Mouse (Mus musculus) mouse embryonic stem cell (cell line): ENCODE results near the gene Ndufs7.

Source experiments
- in situ Hi-C, 2 experiments: fragments of 300-500 bp; cut with MboI; formaldehyde crosslinking; loops; 1 replicate in 1 of 2; 3 replicates in 1 of 2; pipeline ENCODE4 v1.14.3; 2019 to 2020; ENCODE audit warnings: low sequenced_read_pairs in 2 of 2, low pct_unique_long_range_greater_than_20kb in 1 of 2, mixed read lengths in 1 of 2; ENCODE audit not compliant: unreplicated experiment in 1 of 2

Gene Ndufs7

DNA sequence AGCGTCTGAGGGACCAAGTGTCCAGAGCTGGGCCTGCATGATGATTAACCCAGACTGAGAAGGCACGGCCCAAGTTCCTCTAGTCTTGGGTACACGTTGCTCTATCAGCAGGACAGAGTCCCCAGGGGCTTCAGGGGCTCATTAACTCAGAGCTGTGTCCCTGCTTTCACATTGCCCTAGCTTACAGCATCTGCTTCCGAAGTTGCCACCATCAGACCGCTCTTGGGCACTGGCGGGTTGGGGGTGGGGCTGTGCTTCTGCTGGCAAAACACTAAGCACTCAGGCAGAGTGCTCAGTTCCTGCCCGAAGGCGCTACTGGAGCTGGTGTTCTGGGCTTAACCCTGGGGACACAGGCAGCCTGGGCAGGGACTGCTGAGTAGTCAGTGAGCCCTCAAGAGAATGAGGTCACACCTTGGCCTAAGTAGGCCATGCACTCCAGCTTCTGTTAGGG lies 33.0 kb downstream of the Ndufs7 start:
- in situ Hi-C loops = no loop called here

DNA sequence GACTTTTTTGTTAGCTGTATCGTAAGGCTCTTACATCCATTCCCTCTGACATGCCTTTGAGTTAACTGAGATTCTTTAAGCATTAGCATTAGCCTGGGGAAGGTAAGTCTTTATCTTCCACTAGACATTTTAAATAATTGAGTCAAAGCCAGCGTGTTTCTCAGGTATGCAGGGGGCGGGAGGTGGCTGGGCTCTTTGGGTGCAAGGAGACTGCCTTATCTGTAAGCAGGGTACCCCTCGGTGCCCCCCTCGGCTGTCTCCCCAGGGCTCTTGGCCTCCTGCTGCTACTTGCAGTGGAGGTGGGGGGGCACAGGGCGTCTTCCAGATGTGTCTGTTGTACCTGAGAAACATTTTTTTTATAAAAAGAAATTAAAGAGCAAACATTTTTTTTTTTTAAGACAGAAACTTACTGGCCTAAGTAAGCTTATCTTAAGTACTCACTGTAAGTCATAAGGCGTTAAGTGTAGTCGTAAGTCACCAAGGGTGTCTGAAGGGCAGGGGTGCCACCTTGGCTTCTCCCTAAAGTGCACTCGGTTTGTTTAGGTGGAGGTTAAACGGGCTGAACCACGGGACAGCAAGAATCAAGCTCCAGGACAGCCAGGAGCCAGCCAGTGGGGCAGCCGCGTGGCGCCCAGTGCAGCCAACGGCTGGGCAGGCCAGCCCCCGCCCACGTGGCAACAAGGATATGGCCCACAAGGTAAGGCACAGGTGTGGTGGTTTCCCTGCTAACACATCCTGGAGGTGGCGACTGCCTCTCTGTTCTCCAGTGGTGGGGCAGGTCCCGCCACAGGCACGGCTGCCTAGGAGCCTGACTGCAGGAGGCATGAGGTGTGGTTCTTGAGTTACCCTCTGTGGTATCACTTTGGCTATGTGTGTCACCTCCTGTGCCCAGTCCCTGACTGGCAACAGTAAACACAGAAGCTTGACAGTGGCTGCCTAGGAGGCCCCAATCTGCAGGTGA lies 33.8 kb downstream of the Ndufs7 start:
- in situ Hi-C loops = no loop called here

DNA sequence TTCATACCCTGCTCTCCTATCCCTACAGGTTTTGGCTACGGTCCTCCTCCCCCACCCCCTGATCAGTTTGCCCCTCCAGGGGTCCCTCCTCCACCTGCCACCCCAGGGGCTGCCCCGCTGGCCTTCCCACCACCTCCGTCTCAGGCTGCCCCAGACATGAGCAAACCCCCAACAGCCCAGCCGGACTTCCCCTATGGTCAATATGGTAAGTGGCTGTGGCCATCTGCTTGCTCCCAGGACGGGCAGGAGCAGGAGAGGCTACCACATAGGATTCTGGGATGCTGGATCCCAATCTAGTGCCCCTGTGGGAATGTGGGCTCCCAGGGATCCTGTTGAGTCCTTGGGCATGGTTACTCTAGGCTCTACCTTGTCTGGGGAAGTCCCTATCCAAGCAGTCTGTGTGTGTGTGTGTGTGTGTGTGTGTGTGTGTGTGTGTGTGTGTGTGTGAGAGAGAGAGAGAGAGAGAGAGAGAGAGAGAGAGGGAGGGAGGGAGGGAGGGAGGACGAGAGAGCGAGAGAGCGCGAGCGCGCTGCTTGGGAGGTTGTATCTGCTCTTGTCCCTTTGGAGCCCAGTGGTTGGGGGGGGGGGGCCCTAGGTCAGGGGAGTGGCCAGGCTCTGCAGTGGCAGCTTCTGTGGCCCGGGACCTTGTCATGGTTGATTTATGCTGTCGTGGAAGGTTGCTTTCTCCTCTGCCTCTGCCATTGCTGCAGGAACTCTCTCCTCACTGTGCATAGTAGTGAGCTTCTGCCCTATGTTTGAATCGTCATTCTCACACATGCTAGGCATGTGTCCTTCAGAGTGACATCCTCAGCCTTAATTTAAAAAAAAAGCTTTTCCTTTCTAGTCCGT lies 36.5 kb downstream of the Ndufs7 start:
- in situ Hi-C loops = no loop called here

DNA sequence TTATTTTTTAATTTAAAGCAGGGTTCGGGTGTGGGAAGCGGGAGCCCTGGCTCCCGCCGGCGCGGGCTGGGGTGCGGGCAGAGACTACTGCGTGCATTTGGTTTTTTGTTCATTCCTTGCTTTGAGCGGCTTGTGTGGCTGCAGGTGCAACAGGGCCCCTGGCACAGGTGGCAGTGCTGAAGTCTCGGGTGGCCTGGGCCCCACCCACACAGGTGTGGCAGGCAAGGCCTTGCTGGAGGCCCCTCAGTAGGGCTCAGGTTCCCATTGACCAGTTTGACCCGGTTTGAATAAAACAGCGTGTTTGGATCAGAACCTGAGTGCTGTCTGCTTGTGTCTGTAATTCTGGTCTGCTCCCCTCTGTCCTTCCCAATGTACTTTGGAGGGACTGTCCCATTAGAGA lies 39.2 kb downstream of the Ndufs7 start:
- in situ Hi-C loops = no loop called here

DNA sequence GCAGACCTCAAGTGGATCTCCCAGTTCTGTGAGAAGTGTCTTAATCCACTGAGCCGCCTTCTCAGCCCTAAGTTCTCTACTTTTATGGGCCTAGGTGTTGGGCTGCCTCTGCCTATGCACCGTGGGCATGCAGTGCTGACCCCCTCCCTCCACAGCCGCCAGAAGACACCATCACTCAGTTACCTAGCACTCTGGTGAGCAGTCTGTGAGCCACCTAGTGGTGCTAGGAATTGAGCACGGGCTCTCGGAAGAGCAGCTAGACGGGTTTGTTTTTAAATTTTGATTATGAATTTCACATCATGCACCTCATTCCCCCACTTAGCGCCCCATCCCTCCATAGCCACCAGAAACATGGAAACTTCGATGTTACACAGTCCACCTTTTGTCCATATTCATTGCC lies 39.7 kb downstream of the Ndufs7 start:
- in situ Hi-C loops = no loop called here

DNA sequence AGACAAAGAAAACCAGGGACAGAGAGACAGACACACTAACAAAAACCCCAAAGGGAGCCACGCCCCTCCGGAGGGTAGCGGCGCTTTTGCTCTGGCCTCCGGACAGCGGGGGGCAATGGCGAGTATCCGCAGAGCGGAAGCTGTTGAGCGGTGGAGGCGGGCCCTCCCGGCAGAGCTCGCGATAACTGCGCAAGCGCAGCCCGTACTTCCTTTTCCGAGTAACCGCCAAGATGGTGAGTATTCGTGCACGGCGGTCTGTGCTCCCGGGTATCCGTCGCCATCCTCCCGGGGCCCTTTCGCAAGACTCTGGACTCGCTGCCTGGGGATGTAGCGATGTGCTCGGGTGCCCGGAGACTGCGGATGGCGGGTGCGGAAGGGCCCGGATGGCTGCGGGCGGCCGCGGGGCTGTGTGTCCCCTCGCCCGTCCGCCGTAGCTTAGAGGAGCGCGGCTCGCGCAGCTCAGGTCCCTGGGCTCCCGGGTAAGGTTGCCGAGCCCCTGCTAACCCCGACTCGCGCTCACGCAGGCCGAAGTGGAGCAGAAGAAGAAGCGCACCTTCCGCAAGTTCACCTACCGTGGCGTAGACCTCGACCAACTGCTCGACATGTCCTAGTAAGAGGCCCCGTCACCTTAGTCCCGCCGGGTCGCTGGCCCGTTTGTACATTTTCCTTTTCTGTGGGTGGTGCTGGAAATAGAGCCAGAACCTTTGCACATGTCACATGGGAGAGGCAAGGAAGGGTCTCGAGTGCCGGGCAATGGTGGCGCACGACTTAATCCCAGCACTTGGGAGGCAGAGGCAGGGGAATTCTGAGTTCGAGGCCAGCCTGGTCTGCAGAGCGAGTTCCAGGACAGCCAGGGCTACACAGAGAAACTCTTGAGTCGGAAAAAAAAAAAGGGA lies 43.6 kb downstream of the Ndufs7 start, which contains the start of gene Rps15:
Gene Rps15, plus strand, starts transcription at position 203 of the 896 bp plus-strand sequence.
- in situ Hi-C loops = no loop called here

DNA sequence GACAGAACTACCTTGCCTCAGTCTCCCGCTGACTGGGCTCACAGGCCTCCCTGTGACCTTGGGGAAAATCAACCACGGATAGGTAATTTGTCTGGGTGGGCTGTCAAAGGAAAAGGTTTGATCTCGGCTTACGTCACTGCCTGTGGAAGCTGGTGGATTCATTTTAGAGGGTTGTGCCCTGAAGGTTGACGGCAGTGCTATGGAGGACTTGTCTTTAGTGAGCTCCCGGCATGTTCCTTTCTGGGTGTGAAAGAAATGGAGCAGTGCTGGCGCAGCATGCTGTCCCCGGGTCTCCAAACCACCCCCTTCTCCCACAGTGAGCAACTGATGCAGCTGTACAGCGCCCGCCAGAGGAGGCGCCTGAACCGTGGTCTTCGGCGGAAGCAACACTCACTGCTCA lies 44.4 kb downstream of the Ndufs7 start:
- in situ Hi-C loops = no loop called here

DNA sequence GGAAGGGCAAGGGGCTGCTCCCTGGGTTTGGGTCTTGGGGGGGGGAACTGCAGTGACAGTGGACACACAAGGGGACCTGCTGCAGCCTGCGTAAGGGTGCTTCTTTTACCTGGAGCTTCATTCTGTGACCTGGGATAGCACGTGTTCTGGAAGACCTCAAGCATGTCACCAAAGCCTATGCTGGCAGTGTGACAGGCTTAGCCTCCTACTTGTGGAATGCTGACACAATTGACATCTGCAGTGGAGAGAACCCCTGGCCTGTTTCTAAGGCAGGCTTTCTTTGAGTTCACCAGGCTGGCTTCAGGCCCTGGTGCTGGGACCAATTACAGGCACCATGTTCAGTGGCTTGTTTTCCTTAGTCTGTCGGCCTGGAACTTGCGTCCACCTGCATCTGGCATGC lies 45.4 kb downstream of the Ndufs7 start:
- in situ Hi-C loops = no loop called here

DNA sequence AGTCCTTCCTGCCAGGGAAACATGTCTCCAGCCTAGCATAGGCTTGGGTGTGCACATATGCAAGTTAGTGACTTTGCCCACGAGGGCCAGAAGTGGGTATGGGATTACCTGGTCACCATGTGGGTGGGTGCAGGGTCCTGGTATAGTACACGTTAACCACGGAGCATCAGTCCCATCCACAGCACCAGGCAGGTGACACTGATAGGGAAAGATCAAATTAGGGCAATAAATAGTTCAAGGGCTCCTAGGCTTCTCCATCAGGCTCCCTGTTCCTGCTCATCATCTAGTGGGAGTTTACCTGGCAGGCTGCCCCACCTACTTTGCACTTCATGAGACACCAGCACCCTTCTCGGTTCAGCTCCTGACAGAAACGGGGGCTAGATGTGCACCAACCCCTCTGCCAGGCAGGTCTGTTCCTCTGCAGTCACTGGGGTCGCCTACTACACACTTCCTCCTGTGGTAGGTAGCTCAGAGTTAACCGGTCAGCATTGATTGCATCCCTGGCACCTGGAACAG lies 45.9 kb downstream of the Ndufs7 start:
- in situ Hi-C loops = no loop called here

DNA sequence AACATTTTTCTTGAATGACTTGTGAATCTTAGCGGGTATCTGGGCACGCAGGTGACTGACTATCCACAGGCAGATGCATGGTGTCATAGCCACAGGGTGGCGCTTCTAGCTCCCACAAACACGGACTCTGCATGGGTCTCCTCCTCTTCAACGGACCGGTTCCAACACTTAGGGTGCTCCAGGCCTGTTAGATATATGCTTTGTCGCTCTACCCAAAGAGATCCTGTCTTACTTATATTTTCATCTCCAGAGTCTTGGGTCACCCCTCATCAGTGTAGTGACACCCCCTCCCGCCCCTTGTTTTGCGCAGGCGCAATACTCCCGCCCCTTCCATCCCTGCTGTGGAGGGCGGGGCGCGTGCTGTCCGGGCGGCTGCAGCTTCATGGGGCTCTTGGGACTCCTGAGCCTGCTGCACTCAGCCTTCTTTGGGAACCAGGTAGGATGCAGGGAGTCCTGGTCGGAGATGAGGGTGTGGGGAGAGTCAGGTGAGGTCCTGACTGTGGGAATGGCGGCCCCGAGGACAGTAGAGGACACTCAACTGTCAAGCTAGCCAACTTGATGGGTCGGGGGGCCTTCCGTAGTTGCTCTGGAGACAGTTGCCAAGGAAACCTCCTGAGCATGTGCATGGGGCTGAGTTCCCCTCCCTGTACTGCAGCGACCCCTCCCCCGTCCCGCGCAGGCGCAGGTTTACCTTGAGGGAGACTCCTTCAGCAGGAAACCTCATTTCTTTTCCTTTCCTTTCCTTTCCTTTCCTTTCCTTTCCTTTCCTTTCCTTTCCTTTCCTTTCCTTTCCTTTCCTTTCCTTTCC lies 46.9 kb downstream of the Ndufs7 start, which contains the start of gene Apc2:
Gene Apc2, plus strand, starts transcription at position 360 of the 808 bp plus-strand sequence.
- in situ Hi-C loops = no loop called here

DNA sequence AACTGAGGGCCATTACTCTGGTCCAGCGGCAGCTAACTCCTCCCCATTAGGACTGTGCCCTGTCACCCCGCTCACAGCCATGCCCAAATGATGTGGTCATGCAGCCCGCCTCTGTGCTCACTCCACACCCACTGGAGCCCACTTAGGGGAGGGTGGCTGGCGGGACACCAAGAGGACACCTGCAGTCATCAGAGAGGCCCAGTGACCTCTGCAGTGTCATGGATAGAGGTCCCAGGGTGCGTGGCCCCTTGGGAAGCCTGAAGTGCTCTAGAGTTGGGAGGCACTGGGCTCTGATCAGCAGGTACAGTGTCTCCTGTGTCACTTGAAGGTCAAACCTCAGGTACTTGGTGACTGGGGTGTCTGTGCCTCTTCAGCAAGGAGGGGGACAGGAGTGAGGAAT lies 47.9 kb downstream of the Ndufs7 start:
- in situ Hi-C loops = no loop called here

DNA sequence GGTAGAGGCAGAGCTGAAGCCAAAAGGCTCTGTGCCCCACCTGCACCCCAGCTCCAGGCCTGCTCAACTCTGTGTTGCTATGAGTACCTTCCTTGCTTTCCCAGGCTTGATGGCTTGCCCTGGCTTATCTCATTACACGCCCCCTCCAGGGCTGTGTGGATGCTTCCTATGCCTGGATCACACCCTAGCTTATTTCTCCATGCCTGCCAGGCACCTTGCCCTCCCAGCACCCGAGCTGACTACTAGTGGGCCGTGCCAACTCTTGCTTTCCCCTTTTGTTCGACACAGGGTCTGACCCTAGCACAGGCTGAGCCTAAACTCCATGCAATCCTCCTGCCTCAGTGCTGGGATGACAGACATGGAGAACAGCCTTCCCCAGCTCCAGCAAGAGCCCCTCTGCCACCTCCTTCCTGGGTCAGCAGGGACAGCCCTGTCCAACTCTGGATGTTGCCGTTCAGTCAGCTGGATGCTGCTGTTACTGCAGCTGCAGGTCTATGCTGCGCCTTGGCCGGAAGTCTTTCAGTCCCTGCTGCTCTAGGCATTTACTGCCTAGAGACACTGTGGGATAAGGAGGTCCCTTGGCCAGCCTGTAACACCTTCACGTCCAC lies 48.7 kb downstream of the Ndufs7 start:
- in situ Hi-C loops = no loop called here

DNA sequence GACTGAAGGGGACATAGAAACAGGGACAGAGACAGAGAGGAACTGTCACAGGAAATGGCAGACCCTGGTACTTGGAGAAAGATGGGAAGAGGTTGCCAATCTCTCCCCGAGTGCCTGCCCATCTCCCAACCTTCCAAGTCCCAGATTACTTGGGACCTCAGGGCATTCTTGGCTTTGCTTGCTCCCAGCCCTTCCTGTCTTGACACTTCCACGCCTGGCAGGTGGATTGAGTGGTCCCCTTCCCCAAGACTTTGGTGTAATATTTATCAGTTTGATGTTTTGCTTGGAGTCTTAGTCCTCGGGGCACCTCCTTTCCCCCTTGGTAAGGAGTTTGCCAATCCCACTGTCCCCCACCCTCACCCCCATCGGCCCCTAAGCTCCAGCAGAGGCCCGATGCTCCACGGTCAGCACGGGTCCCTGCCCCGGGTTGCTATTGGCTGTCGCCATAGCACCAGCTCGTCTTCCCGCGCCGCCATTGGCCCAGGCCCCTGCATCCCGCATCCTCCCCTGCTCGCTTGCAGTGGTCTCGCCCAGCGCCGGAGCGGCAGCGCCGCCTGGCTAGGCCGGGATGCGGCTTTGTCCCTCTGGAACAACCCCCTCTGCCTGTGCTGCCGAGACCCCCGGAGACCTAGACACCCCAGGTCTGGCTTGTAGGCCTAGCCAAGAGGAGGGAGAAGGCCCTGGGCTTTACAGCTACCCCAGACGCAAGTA lies 49.8 kb downstream of the Ndufs7 start:
- in situ Hi-C loops = no loop called here

DNA sequence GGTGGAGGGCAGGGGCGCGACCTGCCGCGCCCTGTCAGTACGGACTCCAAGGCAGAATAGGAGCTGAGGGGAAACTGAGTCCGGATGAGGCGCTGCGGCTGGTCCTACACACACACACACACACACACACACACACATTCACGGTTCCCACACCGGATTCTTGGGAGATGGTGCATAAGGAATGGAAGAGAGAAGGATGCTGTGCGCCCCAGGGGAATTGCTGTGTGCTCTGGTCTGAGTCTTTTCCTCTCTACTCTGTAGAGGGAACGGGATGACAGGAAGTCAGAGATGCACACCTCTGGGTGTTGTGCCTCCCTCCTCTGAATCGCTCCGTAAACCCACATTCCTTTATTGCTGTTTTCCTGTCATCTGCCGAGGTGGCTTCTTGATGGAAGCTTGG lies 50.4 kb downstream of the Ndufs7 start:
- in situ Hi-C loops = no loop called here

DNA sequence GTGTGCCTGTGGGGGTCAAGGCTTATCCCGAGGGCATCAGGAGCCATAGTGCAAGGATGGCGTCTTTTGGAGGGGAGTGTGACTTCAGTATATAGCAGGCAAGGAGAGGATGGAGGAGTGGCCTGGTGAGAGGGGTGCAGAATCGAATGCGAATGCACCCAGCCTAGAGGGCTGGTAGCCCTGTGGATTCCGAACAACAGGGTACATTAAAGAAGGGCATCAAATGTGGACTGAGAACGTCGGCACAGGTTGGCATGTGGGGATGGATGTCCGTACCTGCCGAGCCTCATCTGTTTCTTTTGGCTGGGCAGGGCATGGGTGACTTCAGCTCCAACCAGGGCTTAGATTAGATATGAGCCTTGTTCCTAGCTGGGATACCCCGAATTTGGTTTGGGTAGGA lies 50.9 kb downstream of the Ndufs7 start:
- in situ Hi-C loops = no loop called here

DNA sequence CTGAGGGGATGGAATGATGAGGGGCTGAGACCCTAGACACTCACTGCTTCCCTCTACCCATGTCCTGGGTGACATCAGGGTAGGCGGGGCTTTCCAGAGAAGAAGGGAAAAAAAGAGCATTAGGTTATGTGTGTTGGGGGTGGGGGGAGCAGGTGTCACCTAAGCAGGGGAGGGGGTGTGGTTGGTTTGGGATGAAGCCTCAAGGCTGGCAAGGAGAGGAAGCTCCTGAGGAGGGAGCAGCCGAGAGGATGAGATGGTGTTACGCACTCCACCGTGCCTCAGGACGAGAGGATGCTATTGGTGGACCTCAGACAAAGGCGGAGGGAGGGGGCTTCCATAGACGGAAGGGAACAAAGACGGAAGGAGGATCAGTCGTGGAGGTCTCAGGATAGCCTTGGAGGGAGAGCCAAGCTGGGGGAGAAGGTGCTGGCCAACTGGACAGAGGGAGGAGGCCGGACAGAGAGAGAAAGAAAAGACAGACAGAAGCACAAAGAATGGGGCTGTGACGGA lies 51.8 kb downstream of the Ndufs7 start:
- in situ Hi-C loops = no loop called here
